Mouse (Mus musculus) neural tube, embryonic 14.5 days (tissue): Measurements from ENCODE around the gene Gna12. TPM values are rescaled to one million over a fixed set of nuclear protein-coding genes. Genes with fewer than 3 reads are reported as not detected.

Experiments
- ATAC-seq: fragments of 200-750 bp; cut with Nextera tagmentation; 2 replicates; pipeline ENCODE4 v1.8.0; 2017; ENCODE audit warnings: low read depth, mild to moderate bottlenecking, moderate TSS enrichment, moderate library complexity
- H3K27ac ChIP-seq: fragments of 300-500 bp; sonication (generic); 2 replicates; pipeline ENCODE4 v1.5.1; 2014; ENCODE audit warnings: low read depth, mild to moderate bottlenecking, control low read depth, low read length, moderate library complexity, mixed read lengths
- H3K27me3 ChIP-seq: fragments of 300-500 bp; sonication (generic); 2 replicates; pipeline ENCODE4 v1.6.1; 2014; ENCODE audit warnings: low read length; ENCODE audit not compliant: control insufficient read depth, insufficient read depth
- H3K36me3 ChIP-seq: fragments of 300-500 bp; sonication (generic); 2 replicates; pipeline ENCODE4 v1.6.1; 2014; ENCODE audit warnings: low read length, mixed read lengths; ENCODE audit not compliant: control insufficient read depth, insufficient read depth
- H3K4me1 ChIP-seq: fragments of 300-500 bp; sonication (generic); 2 replicates; pipeline ENCODE4 v1.6.1; 2014; ENCODE audit warnings: low read length; ENCODE audit not compliant: control insufficient read depth, insufficient read depth
- H3K4me2 ChIP-seq: fragments of 300-500 bp; sonication (generic); 2 replicates; pipeline ENCODE4 v1.6.1; 2014; ENCODE audit warnings: mild to moderate bottlenecking, low read depth, low read length, control low read depth
- H3K4me3 ChIP-seq: fragments of 300-500 bp; sonication (generic); 2 replicates; pipeline ENCODE4 v1.5.1; 2014; ENCODE audit warnings: low read depth, low read length, control low read depth, mixed read lengths
- H3K9ac ChIP-seq: fragments of 300-500 bp; sonication (generic); replicated peaks from 2 replicates; pipeline ENCODE4 v1.6.1; 2014; ENCODE audit warnings: low read depth, mild to moderate bottlenecking, control low read depth, low read length, mixed read lengths
- H3K9me3 ChIP-seq: fragments of 300-500 bp; sonication (generic); 2 replicates; pipeline ENCODE4 v1.6.1; 2016; ENCODE audit warnings: low read length; ENCODE audit not compliant: control insufficient read depth
- WGBS: fragments of 180-500 bp; shearing (Covaris S2); extraction: QIAGEN DNeasy Blood & Tissue Kit; methylation state at CpG from one replicate; pipeline ENCODE4 v1.1.7; 2014; 5-methylcytosine and 5-hydroxymethylcytosine counted together
- polyA plus RNA-seq: library from polyadenylated mRNA; unstranded; fragments of >200 nt; fragmentation: Nextera tagmentation; extraction: Ambion mirVana; gene quantifications from 2 replicates; pipeline ENCODE4 v1.2.1, GENCODE M21; 2014

Gna12 gene
- polyA plus RNA-seq, 1 experiment from 2014 or later: 17.0 TPM

DNA sequence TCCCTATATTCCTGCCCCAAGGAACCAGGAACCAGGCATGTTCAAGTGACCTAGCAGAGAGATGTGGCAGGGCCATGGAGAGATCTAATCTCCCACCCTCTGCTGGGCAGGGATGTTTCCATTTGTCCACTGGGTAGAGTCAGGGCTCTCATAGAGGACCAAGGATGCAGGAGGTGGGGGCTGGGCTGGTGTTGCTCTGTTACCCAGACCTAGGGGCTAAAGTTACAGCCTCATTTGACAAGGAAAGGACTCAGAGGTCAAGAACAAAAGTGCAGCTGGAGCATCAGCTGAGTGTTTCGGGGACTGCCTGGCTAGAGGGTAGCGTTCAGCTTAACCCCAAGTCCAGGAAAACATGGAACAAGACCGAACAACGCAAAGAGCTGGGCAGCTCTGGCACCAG, 9.7 kb downstream of the Gna12 start:
- H3K4me1 ChIP-seq: peaks cover 10% of the 10 kb centered on the region
- no peak overlapping the region for H3K4me3 ChIP-seq
- H3K36me3 ChIP-seq: no peaks in the 10 kb centered on the region
- H3K27ac ChIP-seq: no peak overlapping the region
- H3K4me2 ChIP-seq: no peak overlapping the region
- no peaks in the 10 kb centered on the region for H3K9me3 ChIP-seq
- ATAC-seq: no peak
- 83% methylated on average over 4 of the region's 4 CpGs for WGBS
- no peaks in the 10 kb centered on the region for H3K27me3 ChIP-seq
- H3K9ac ChIP-seq: no peak overlapping the region

DNA sequence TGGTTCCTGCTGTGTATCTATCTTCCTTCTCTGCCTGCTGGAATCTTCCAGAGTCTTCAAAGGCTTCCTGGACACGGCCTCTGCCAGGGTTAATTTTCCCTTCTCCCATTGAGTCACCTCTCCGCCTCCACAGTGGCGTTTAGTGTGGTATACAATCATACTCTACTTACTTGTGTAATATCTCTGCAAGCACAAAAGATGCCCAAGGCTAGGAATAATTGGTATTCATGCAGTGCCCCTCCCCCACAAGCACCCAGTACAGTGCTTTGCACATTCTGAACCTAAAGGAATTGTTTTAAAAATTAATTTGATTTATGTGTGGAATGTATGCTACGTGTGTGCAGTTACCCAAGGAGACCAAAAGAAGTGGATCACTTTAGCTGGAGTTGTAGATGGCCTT, 10.6 kb downstream of the Gna12 start:
- H3K4me2 ChIP-seq: no peak overlapping the region
- 60% methylated on average over 4 of the region's 4 CpGs for WGBS
- H3K27ac ChIP-seq: no peak overlapping the region
- H3K27me3 ChIP-seq: no peaks in the 10 kb centered on the region
- no peaks in the 10 kb centered on the region for H3K9me3 ChIP-seq
- no peak overlapping the region for H3K9ac ChIP-seq
- no peak overlapping the region for H3K4me3 ChIP-seq
- peaks cover 20% of the 10 kb centered on the region for H3K4me1 ChIP-seq
- no peak for ATAC-seq
- no peaks in the 10 kb centered on the region for H3K36me3 ChIP-seq

DNA sequence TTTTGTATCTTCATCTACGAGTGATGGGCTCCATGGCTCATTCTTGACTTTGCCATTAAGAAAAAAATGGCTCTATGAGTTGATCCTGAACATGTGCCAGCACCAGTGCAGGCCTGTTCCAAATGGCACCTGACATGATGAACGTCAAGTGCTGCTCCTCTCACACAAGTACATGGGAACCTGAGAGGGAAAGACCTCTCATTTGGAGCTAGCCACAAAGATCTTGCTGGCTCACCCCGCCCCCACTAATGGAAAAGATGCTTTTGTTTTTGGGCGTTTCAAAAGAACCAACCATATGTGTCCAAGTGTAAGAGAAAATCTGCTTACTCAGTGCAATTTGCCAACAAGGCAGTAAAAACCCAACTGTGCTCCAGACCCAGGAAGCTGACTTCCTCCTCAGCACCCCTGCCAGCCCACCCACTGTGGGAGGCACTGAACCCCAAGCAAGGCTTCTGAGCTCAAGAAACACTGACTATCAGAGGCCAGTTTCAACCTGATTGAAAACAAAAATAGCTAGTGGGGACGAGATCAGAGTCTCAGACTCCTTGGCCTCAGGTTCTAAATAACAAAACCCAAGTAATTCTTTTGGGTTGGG, 11.7 kb downstream of the Gna12 start:
- WGBS: 76% methylated on average over 5 of the region's 5 CpGs
- Histone ChIP-seq H3K27me3 (no peaks in the 10 kb centered on the region), H3K9ac (no peak overlapping the region), H3K4me2 (no peak overlapping the region), H3K27ac (no peak overlapping the region), H3K4me3 (no peak overlapping the region), H3K4me1 (peaks cover 24% of the 10 kb centered on the region), H3K36me3 (no peaks in the 10 kb centered on the region), H3K9me3 (no peaks in the 10 kb centered on the region)
- no peak for ATAC-seq

DNA sequence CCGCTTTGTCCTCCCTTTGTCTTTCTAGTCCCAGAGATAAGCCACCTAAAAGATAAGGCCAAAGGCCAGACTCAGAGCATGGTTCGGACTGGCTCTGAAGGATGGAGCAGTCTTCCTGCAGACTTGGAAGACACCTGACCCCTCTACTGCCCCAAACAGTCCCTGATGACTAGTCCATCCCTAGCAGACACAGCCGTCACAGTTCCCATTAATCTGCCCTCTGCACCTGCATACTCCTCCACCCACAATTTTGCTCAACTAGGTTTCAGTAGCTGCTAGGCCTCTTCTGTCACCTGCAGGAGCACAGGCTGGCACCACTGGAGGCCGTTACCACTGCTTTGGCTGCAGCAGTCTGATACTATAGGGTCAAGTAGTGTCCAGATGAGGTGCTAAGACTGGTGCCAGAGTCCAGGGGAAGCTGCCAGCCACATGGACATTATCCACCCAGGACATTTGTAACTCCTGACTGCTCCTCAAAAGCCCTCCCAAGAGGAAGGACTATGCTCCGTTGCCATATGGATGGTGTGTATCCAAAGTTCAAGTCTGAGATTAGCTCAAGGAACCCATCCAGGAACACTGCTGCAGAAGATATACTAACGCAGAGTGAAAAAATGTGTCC, 13.2 kb downstream of the Gna12 start:
- Histone ChIP-seq H3K27ac (no peak overlapping the region), H3K27me3 (no peaks in the 10 kb centered on the region), H3K4me2 (no peak overlapping the region), H3K4me3 (no peak overlapping the region), H3K9ac (no peak overlapping the region), H3K9me3 (no peaks in the 10 kb centered on the region), H3K4me1 (peaks cover 28% of the 10 kb centered on the region), H3K36me3 (no peaks in the 10 kb centered on the region)
- WGBS: 90% methylated on average over 6 of the region's 6 CpGs
- ATAC-seq: no peak

DNA sequence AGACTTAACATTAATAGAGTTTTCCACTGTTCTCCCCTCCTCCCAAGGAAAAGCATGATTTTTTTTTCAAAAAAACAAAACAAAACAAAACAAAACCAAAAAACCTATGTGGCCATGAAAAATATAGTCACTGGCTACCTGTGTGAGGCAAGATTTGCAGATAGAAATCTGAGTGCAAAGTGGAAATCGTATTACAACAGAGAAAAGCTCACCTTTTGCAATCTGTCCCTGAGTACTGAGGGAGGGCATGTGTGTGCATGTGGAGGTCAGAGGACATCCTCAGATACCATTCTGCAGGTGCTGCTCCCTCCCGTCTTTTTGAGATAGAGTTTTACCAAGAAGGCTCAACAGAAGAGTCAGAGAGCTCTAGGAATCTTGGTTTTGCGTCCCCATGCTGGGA, 14.2 kb downstream of the Gna12 start:
- Histone ChIP-seq H3K4me3 (no peak overlapping the region), H3K9me3 (no peaks in the 10 kb centered on the region), H3K27ac (no peak overlapping the region), H3K4me1 (peaks cover 28% of the 10 kb centered on the region), H3K36me3 (no peaks in the 10 kb centered on the region), H3K4me2 (no peak overlapping the region), H3K27me3 (no peaks in the 10 kb centered on the region), H3K9ac (no peak overlapping the region)
- no peak for ATAC-seq
- 97% methylated on average over 3 of the region's 3 CpGs for WGBS

DNA sequence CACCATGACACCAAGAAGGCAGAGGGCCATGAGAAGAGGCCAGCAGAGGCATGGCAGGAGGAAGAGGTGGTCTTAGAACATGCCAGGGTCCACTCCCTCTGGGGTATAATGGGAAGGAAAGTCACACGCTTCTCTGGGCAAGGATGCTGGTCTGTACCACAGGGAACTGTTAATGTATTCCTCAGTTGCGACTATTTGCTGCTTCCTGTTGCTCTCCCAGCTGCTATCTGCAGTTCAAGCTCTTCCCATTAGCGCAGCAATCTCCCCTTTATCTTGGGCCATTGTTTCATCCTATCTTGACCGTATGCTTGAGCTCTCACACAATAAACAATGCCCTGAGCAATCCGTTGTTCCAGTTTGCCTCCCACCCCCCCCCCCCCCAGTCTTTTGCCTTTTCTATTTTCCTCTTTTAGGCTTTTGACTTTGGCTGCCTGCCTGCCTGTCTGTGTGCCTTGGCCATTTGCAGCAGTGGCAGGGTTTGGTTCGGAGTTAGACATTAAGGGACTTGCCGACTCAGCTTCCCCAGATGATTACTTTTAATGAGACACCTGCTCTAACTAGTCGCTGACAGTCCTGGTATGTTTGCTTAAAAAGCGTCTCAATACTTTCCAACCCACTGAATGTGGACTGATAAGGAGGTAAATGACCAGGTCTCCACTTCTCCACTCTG, 15.0 kb downstream of the Gna12 start:
- no peak overlapping the region for H3K4me2 ChIP-seq
- WGBS: 11% methylated on average over 9 of the region's 9 CpGs

DNA sequence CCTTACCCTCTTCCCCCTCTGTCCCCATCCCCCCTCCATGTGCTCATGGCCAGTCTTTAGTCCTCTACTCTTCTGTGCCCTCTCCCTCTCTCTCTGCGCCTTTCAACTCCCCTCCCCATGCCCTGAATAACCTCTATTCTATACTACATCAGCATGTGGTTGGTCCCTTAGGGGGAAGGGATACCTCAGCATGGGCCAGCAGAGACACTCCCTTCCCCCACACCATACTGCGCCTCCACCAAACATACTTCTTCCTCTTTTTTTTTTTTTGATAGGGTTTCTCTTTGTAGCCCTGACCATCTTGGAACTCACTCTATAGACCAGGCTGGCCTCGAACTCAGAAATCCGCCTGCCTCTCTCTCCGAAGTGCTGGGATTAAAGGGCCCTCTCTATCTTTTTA, 15.8 kb downstream of the Gna12 start:
- H3K4me2 ChIP-seq: no peak overlapping the region
- no peaks in the 10 kb centered on the region for H3K36me3 ChIP-seq
- WGBS: 73% methylated on average over 5 of the region's 5 CpGs
- no peak for ATAC-seq
- H3K4me1 ChIP-seq: peaks cover 31% of the 10 kb centered on the region
- H3K27me3 ChIP-seq: no peaks in the 10 kb centered on the region
- no peak overlapping the region for H3K27ac ChIP-seq
- no peak overlapping the region for H3K4me3 ChIP-seq
- no peaks in the 10 kb centered on the region for H3K9me3 ChIP-seq
- no peak overlapping the region for H3K9ac ChIP-seq

More for the DNA sequence above, 15.0 kb downstream of the Gna12 start:
- no peak overlapping the region for H3K9ac ChIP-seq
- no peak overlapping the region for H3K4me3 ChIP-seq
- no peaks in the 10 kb centered on the region for H3K36me3 ChIP-seq
- peak overlapping the region; percentile 70 for H3K27ac ChIP-seq
- H3K27me3 ChIP-seq: no peaks in the 10 kb centered on the region
- no peak for ATAC-seq
- peaks cover 28% of the 10 kb centered on the region for H3K4me1 ChIP-seq
- no peaks in the 10 kb centered on the region for H3K9me3 ChIP-seq

DNA sequence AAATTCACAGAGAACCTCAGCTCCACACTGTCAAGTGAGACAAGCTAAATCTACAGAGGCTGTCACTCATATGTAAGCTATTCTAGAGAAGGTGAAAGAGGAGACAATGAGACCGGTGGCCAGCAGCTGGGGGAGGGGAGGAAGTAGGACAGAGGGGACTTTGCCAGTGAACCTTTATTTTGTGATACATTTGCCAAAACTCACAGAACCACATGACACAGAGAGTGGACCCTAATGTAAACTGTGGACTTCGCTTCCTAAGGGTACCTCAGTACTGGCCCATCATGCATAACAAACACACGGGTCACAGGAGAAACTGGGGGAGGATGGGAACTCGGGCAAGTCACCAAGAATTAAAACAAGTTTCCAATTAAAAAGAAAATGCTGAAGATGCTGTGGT, 17.5 kb downstream of the Gna12 start:
- Histone ChIP-seq H3K4me3 (no peak overlapping the region), H3K4me1 (peaks cover 24% of the 10 kb centered on the region), H3K4me2 (no peak overlapping the region), H3K36me3 (no peaks in the 10 kb centered on the region), H3K27me3 (no peaks in the 10 kb centered on the region), H3K9me3 (no peaks in the 10 kb centered on the region), H3K9ac (no peak overlapping the region), H3K27ac (no peak overlapping the region)
- 72% methylated on average over 4 of the region's 4 CpGs for WGBS
- no peak for ATAC-seq

DNA sequence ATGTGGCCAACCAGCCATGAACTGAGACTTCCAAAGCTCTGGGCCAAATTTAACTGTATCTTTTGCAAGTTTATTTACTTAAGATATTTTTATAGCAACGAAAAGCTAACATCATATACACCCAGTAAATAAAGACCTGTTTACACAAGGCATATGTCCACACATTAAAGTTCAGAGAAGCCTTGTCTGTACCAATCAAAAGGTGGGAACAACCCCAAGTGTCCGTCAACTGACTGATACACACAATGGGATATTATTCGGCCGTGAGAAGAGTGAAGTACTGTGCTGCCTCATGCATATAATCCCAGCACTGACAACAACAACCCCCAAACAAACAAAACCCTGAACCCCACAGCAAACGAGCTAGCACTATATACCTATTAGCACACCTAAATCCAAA, 18.2 kb downstream of the Gna12 start:
- Histone ChIP-seq H3K27ac (no peak overlapping the region), H3K27me3 (no peaks in the 10 kb centered on the region), H3K4me1 (peaks cover 24% of the 10 kb centered on the region), H3K4me2 (no peak overlapping the region), H3K9ac (no peak overlapping the region), H3K4me3 (no peak overlapping the region), H3K36me3 (no peaks in the 10 kb centered on the region), H3K9me3 (no peaks in the 10 kb centered on the region)
- no peak for ATAC-seq
- 77% methylated on average over 5 of the region's 5 CpGs for WGBS
